Mouse (Mus musculus): ENCODE measurements around the gene Daam1. TPM values are rescaled to one million over a fixed set of nuclear protein-coding genes. Genes with fewer than 3 reads are reported as not detected.

Gene Daam1
- polyA plus RNA-seq, 1 experiment from 2014 or later = 8.5 TPM

GRCm38 (mm10) chr12:71987885-71988284 lies 157.0 kb downstream of the Daam1 start:
- DNase-seq (ENCODE audit: low spot score) (no peak), ATAC-seq (ENCODE audit: insufficient number of reproducible peaks, low FRiP score, low TSS enrichment, low read depth) (no peak)
- no peaks in the 10 kb centered on the region for H3K27me3 ChIP-seq (ENCODE audit: control insufficient read depth, insufficient read depth, low read length)
- no peaks in the 10 kb centered on the region for H3K9me3 ChIP-seq (ENCODE audit: control insufficient read depth, low read length)
- WGBS = 84% methylated on average over 4 of the region's 4 CpGs
- H3K9ac ChIP-seq (ENCODE audit: low read length) = no peak overlapping the region
- no peak overlapping the region for H3K4me3 ChIP-seq (ENCODE audit: low read depth, low read length)
- H3K4me2 ChIP-seq (ENCODE audit: low read depth, severe bottlenecking) = no peak overlapping the region
- no peak overlapping the region for H3K27ac ChIP-seq (replicated peaks; ENCODE audit: low read depth, low read length)
- peaks cover 6% of the 10 kb centered on the region; the same call in 1 of the 2 replicates for H3K36me3 ChIP-seq (ENCODE audit: control insufficient read depth, insufficient read depth, low read length)
- H3K4me1 ChIP-seq (ENCODE audit: control insufficient read depth, insufficient read depth, low read length) = no peaks in the 10 kb centered on the region

GRCm38 (mm10) chr12:71989596-71989995 lies 158.7 kb downstream of the Daam1 start:
- ATAC-seq (ENCODE audit: insufficient number of reproducible peaks, low FRiP score, low TSS enrichment, low read depth) = no peak
- Histone ChIP-seq H3K27me3 (ENCODE audit: control insufficient read depth, insufficient read depth, low read length) (no peaks in the 10 kb centered on the region), H3K27ac (replicated peaks; ENCODE audit: low read depth, low read length) (no peak overlapping the region), H3K9me3 (ENCODE audit: control insufficient read depth, low read length) (no peaks in the 10 kb centered on the region), H3K9ac (ENCODE audit: low read length) (no peak overlapping the region), H3K4me3 (ENCODE audit: low read depth, low read length) (no peak overlapping the region), H3K4me2 (ENCODE audit: low read depth, severe bottlenecking) (no peak overlapping the region), H3K4me1 (ENCODE audit: control insufficient read depth, insufficient read depth, low read length) (no peaks in the 10 kb centered on the region), H3K36me3 (ENCODE audit: control insufficient read depth, insufficient read depth, low read length) (peaks cover 6% of the 10 kb centered on the region; the same call in 1 of the 2 replicates)
- no peak for DNase-seq (ENCODE audit: low spot score)
- 97% methylated on average over 17 of the region's 17 CpGs for WGBS

DNA sequence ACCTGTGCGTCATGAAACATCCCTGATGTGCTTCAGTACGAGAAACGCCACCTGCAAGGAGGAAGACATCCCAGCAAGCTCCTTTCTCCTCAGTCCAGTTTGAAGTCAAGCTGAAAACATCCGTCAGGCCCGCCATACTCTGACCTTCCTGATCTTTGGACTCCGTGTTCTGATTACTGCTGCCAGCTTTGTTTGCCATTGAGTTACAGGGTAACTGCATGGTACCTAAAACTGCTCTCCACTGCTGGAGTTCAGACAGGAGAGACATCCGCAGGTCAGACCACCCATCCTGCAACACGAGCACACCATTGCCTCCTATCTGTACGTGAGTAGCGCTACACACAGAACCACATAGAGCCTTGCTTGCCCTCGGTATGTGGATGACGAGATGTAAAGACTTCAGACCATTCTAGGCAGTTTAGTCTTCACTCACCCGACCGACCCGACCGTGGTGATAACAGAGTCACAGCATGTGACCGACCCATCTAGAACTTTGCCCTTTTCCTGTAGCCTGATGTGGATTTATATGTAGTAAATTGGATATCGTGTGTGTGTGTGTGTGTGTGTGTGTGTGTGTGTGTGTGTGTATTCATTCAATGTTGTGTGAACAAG lies 161.8 kb downstream of the Daam1 start:
- Histone ChIP-seq H3K9me3 (ENCODE audit: control insufficient read depth, low read length) (no peaks in the 10 kb centered on the region), H3K4me1 (ENCODE audit: control insufficient read depth, insufficient read depth, low read length) (no peaks in the 10 kb centered on the region), H3K4me2 (ENCODE audit: low read depth, severe bottlenecking) (no peak overlapping the region), H3K27ac (replicated peaks; ENCODE audit: low read depth, low read length) (no peak overlapping the region), H3K27me3 (ENCODE audit: control insufficient read depth, insufficient read depth, low read length) (no peaks in the 10 kb centered on the region), H3K4me3 (ENCODE audit: low read depth, low read length) (no peak overlapping the region), H3K9ac (ENCODE audit: low read length) (no peak overlapping the region), H3K36me3 (ENCODE audit: control insufficient read depth, insufficient read depth, low read length) (no peaks in the 10 kb centered on the region)
- DNase-seq (ENCODE audit: low spot score) = no peak
- 95% methylated on average over 18 of the region's 18 CpGs for WGBS
- ATAC-seq (ENCODE audit: insufficient number of reproducible peaks, low FRiP score, low TSS enrichment, low read depth) = no peak

DNA sequence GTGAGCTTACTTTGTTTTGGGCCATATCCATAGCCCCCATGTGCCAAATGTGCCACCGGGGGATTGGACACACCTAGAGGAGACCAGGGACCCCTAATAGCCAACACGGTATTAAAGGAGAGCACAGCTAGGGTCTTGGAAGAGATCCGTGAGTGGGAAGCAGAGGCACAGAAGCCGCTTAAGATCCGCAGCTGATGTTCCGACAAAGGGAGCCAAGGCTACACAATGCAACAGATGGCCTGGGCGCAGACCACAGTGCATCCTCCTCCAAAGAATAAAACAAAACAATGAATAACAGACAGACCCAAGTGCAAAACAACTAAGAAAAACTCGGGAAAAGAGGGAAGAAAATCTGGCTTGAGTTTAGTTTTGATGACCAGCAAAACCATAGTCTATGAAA lies 165.0 kb downstream of the Daam1 start:
- no peaks in the 10 kb centered on the region for H3K36me3 ChIP-seq (ENCODE audit: control insufficient read depth, insufficient read depth, low read length)
- no peak overlapping the region for H3K4me2 ChIP-seq (ENCODE audit: low read depth, severe bottlenecking)
- no peak overlapping the region for H3K4me3 ChIP-seq (ENCODE audit: low read depth, low read length)
- WGBS = 91% methylated on average over 8 of the region's 8 CpGs
- no peak for DNase-seq (ENCODE audit: low spot score)
- H3K9ac ChIP-seq (ENCODE audit: low read length) = no peak overlapping the region
- no peak for ATAC-seq (ENCODE audit: insufficient number of reproducible peaks, low FRiP score, low TSS enrichment, low read depth)
- no peaks in the 10 kb centered on the region for H3K4me1 ChIP-seq (ENCODE audit: control insufficient read depth, insufficient read depth, low read length)
- no peak overlapping the region for H3K27ac ChIP-seq (replicated peaks; ENCODE audit: low read depth, low read length)
- no peaks in the 10 kb centered on the region for H3K9me3 ChIP-seq (ENCODE audit: control insufficient read depth, low read length)
- H3K27me3 ChIP-seq (ENCODE audit: control insufficient read depth, insufficient read depth, low read length) = no peaks in the 10 kb centered on the region

DNA sequence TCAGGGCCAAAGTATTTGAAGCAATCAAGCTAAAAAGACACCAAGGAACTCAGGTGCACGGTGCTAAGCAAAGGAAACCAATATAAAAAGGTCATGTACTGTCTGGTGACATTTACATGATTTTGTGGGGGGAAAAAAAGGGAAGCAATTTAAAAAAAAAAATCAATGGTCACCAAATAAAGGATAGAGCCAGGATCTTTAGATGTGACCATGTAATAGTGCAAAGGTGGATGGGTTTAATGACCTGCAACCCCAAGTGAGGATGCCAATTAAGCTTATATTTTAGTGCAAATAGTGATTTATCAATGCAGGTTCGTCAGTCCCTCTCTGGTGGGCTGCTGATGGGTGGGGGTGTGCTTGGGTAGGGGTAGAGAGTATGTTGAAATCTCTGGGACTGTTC lies 166.0 kb downstream of the Daam1 start:
- Histone ChIP-seq H3K9me3 (ENCODE audit: control insufficient read depth, low read length) (no peaks in the 10 kb centered on the region), H3K36me3 (ENCODE audit: control insufficient read depth, insufficient read depth, low read length) (no peaks in the 10 kb centered on the region), H3K27ac (replicated peaks; ENCODE audit: low read depth, low read length) (no peak overlapping the region), H3K4me2 (ENCODE audit: low read depth, severe bottlenecking) (no peak overlapping the region), H3K4me3 (ENCODE audit: low read depth, low read length) (no peak overlapping the region), H3K27me3 (ENCODE audit: control insufficient read depth, insufficient read depth, low read length) (no peaks in the 10 kb centered on the region), H3K9ac (ENCODE audit: low read length) (no peak overlapping the region), H3K4me1 (ENCODE audit: control insufficient read depth, insufficient read depth, low read length) (no peaks in the 10 kb centered on the region)
- WGBS = 71% methylated on average over 2 of the region's 2 CpGs
- no peak for DNase-seq (ENCODE audit: low spot score)
- no peak for ATAC-seq (ENCODE audit: insufficient number of reproducible peaks, low FRiP score, low TSS enrichment, low read depth)

DNA sequence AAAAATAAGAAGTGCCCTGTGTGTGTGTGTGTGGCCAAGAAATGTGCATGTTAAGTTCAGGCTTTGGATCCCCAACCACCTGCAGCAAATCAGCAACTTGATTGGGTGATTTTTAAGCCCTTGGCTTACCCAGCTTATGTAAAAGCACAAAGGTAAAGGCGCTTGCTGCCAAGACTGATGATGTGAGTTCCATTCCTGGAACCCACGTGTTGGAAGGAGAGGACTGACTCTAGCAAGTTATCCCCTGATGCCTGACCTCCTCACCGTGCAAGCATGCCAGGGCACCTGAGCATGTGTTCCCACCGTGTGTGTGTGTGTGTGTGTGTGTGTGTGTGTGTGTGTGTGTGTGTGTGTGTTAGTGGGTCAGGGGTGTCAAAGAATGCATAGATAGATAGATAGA lies 166.5 kb downstream of the Daam1 start:
- no peaks in the 10 kb centered on the region for H3K9me3 ChIP-seq (ENCODE audit: control insufficient read depth, low read length)
- no peaks in the 10 kb centered on the region for H3K27me3 ChIP-seq (ENCODE audit: control insufficient read depth, insufficient read depth, low read length)
- H3K4me3 ChIP-seq (ENCODE audit: low read depth, low read length) = no peak overlapping the region
- ATAC-seq (ENCODE audit: insufficient number of reproducible peaks, low FRiP score, low TSS enrichment, low read depth) (no peak), DNase-seq (ENCODE audit: low spot score) (no peak)
- no peak overlapping the region for H3K27ac ChIP-seq (replicated peaks; ENCODE audit: low read depth, low read length)
- H3K4me2 ChIP-seq (ENCODE audit: low read depth, severe bottlenecking) = no peak overlapping the region
- no peak overlapping the region for H3K9ac ChIP-seq (ENCODE audit: low read length)
- WGBS = 81% methylated on average over 4 of the region's 4 CpGs
- no peaks in the 10 kb centered on the region for H3K4me1 ChIP-seq (ENCODE audit: control insufficient read depth, insufficient read depth, low read length)
- H3K36me3 ChIP-seq (ENCODE audit: control insufficient read depth, insufficient read depth, low read length) = no peaks in the 10 kb centered on the region

- no peaks in the 10 kb centered on the region for H3K9me3 ChIP-seq (ENCODE audit: control insufficient read depth, low read length)
- no peak overlapping the region for H3K4me2 ChIP-seq (ENCODE audit: low read depth, severe bottlenecking)
- no peak overlapping the region for H3K4me3 ChIP-seq (ENCODE audit: low read depth, low read length)
- WGBS = 77% methylated on average over 4 of the region's 4 CpGs
- DNase-seq (ENCODE audit: low spot score) = no peak
- no peaks in the 10 kb centered on the region for H3K27me3 ChIP-seq (ENCODE audit: control insufficient read depth, insufficient read depth, low read length)
- no peak overlapping the region for H3K27ac ChIP-seq (replicated peaks; ENCODE audit: low read depth, low read length)
- no peak for ATAC-seq (ENCODE audit: insufficient number of reproducible peaks, low FRiP score, low TSS enrichment, low read depth)
- H3K36me3 ChIP-seq (ENCODE audit: control insufficient read depth, insufficient read depth, low read length) = no peaks in the 10 kb centered on the region
- H3K4me1 ChIP-seq (ENCODE audit: control insufficient read depth, insufficient read depth, low read length) = no peaks in the 10 kb centered on the region
- no peak overlapping the region for H3K9ac ChIP-seq (ENCODE audit: low read length)
These were observed 167.8 kb downstream of the Daam1 start for GRCm38 (mm10) chr12:71998653-71999052.

GRCm38 (mm10) chr12:71999671-72000070 lies 168.8 kb downstream of the Daam1 start:
- 85% methylated on average over 2 of the region's 2 CpGs for WGBS
- Histone ChIP-seq H3K4me1 (ENCODE audit: control insufficient read depth, insufficient read depth, low read length) (no peaks in the 10 kb centered on the region), H3K9me3 (ENCODE audit: control insufficient read depth, low read length) (no peaks in the 10 kb centered on the region), H3K4me2 (ENCODE audit: low read depth, severe bottlenecking) (no peak overlapping the region), H3K27ac (replicated peaks; ENCODE audit: low read depth, low read length) (no peak overlapping the region), H3K27me3 (ENCODE audit: control insufficient read depth, insufficient read depth, low read length) (no peaks in the 10 kb centered on the region), H3K9ac (ENCODE audit: low read length) (no peak overlapping the region), H3K36me3 (ENCODE audit: control insufficient read depth, insufficient read depth, low read length) (no peaks in the 10 kb centered on the region), H3K4me3 (ENCODE audit: low read depth, low read length) (no peak overlapping the region)
- DNase-seq (ENCODE audit: low spot score) (no peak), ATAC-seq (ENCODE audit: insufficient number of reproducible peaks, low FRiP score, low TSS enrichment, low read depth) (no peak)

DNA sequence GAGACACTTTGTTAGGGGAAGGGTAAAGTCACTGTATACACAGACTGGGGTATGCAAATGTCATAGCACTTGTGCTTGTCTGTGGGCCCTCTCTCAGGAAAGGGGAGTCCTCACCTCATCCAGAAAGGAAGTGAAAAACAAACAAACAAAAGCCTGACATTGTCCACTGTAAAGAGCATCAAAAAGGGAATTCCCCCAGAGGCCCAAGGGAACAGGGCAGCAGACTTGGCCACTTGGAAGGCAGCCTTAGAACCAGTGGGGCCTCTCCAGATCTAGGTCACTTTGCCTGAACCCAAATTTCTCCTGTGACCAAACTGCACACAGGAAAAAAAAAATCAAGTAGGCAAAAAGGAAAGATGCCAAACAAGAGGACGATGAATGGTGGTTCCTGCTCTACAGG lies 170.9 kb downstream of the Daam1 start:
- ATAC-seq (ENCODE audit: insufficient number of reproducible peaks, low FRiP score, low TSS enrichment, low read depth) (no peak), DNase-seq (ENCODE audit: low spot score) (no peak)
- no peak overlapping the region for H3K9ac ChIP-seq (ENCODE audit: low read length)
- H3K27ac ChIP-seq (replicated peaks; ENCODE audit: low read depth, low read length) = no peak overlapping the region
- no peaks in the 10 kb centered on the region for H3K36me3 ChIP-seq (ENCODE audit: control insufficient read depth, insufficient read depth, low read length)
- 86% methylated on average over 1 of the region's 1 CpGs for WGBS
- no peaks in the 10 kb centered on the region for H3K27me3 ChIP-seq (ENCODE audit: control insufficient read depth, insufficient read depth, low read length)
- H3K4me3 ChIP-seq (ENCODE audit: low read depth, low read length) = no peak overlapping the region
- no peaks in the 10 kb centered on the region for H3K4me1 ChIP-seq (ENCODE audit: control insufficient read depth, insufficient read depth, low read length)
- H3K9me3 ChIP-seq (ENCODE audit: control insufficient read depth, low read length) = no peaks in the 10 kb centered on the region
- no peak overlapping the region for H3K4me2 ChIP-seq (ENCODE audit: low read depth, severe bottlenecking)

Data from limb, embryonic 11.5 days (tissue).